Mouse (Mus musculus): ENCODE results near the gene Fahd1. TPM values are rescaled to one million over a fixed set of nuclear protein-coding genes. Genes with fewer than 3 reads are reported as not detected.

Gene Fahd1
- polyA plus RNA-seq, 1 experiment from 2014 or later: 16.6 TPM

DNA sequence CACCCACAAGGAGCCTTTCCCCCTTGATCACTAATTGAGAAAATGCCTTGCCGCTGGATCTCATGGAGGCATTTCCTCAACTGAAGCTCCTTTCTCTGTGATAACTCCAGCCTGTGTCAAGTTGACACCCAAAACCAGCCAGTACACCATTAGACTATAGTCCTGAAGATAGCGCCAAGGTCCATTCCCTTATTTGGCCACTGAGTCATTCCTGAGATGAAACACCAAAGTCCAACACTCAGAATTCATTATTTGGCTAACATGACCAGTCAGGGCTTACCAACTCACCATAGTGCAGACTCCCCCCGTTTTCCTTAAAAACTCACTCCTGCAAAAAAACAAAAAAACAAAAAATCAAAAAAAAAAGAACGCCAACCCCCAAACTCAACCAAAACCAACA, 50.7 kb downstream of the Fahd1 start:
- H3K4me1 ChIP-seq (ENCODE audit: control insufficient read depth, insufficient read depth, low read length): no peaks in the 10 kb centered on the region
- no peaks in the 10 kb centered on the region for H3K9me3 ChIP-seq (ENCODE audit: control insufficient read depth, low read length)
- no peak for DNase-seq (ENCODE audit: low spot score)
- no peak overlapping the region for H3K27ac ChIP-seq (replicated peaks; ENCODE audit: low read depth, low read length)
- H3K27me3 ChIP-seq (ENCODE audit: control insufficient read depth, insufficient read depth, low read length): no peaks in the 10 kb centered on the region; the same call in none of the 2 replicates
- 89% methylated on average over 4 of the region's 4 CpGs for WGBS
- H3K4me2 ChIP-seq (ENCODE audit: low read depth, severe bottlenecking): no peak overlapping the region
- H3K36me3 ChIP-seq (ENCODE audit: control insufficient read depth, insufficient read depth, low read length): no peaks in the 10 kb centered on the region
- ATAC-seq (ENCODE audit: insufficient number of reproducible peaks, low FRiP score, low TSS enrichment, low read depth): no peak
- no peak overlapping the region for H3K9ac ChIP-seq (ENCODE audit: low read length)
- no peak overlapping the region for H3K4me3 ChIP-seq (ENCODE audit: low read depth, low read length)

Other genes with a start within 250 kb of the Fahd1 start
- 62.7 and 66.8 TPM in 2 replicates for gene Tsc2, start 217.7 kb downstream of the Fahd1 start, polyA plus RNA-seq (2014; fragmentation: Nextera tagmentation; extraction: Ambion mirVana)
- gene Nthl1, start 217.7 kb downstream of the Fahd1 start, polyA plus RNA-seq (2014; fragmentation: Nextera tagmentation; extraction: Ambion mirVana): 19.5 and 23.2 TPM in 2 replicates
- gene Slc9a3r2, start 200.0 kb downstream of the Fahd1 start, polyA plus RNA-seq (2014; fragmentation: Nextera tagmentation; extraction: Ambion mirVana): 59.3 and 60.4 TPM in 2 replicates
- 0.31 and 0.54 TPM in 2 replicates for gene Npw, start 191.9 kb downstream of the Fahd1 start, polyA plus RNA-seq (2014; fragmentation: Nextera tagmentation; extraction: Ambion mirVana)
- 36.3 and 42.0 TPM in 2 replicates for gene Zfp598, start 180.7 kb downstream of the Fahd1 start, polyA plus RNA-seq (2014; fragmentation: Nextera tagmentation; extraction: Ambion mirVana)
- 6.6 and 6.9 TPM in 2 replicates for gene Syngr3, start 160.4 kb downstream of the Fahd1 start, polyA plus RNA-seq (2014; fragmentation: Nextera tagmentation; extraction: Ambion mirVana)
- 53.0 and 63.3 TPM in 2 replicates for gene Gfer, start 154.2 kb downstream of the Fahd1 start, polyA plus RNA-seq (2014; fragmentation: Nextera tagmentation; extraction: Ambion mirVana)
- gene Noxo1, start 154.1 kb downstream of the Fahd1 start, polyA plus RNA-seq (2014; fragmentation: Nextera tagmentation; extraction: Ambion mirVana): 1.5 and 1.7 TPM in 2 replicates
- gene Tbl3, start 142.7 kb downstream of the Fahd1 start, polyA plus RNA-seq (2014; fragmentation: Nextera tagmentation; extraction: Ambion mirVana): 120 and 121 TPM in 2 replicates
- 0.16 TPM in 1 of 2 replicates, not detected in the other for gene Rnf151, start 132.3 kb downstream of the Fahd1 start, polyA plus RNA-seq (2014; fragmentation: Nextera tagmentation; extraction: Ambion mirVana)
- gene Rps2, start 132.2 kb downstream of the Fahd1 start, polyA plus RNA-seq (2014; fragmentation: Nextera tagmentation; extraction: Ambion mirVana): 1,548 and 1,633 TPM in 2 replicates
- gene Ndufb10, start 125.9 kb downstream of the Fahd1 start, polyA plus RNA-seq (2014; fragmentation: Nextera tagmentation; extraction: Ambion mirVana): 211 and 216 TPM in 2 replicates
- gene Rpl3l, start 122.5 kb downstream of the Fahd1 start, polyA plus RNA-seq (2014; fragmentation: Nextera tagmentation; extraction: Ambion mirVana): not detected in 2 replicates
- gene Msrb1, start 113.7 kb downstream of the Fahd1 start, polyA plus RNA-seq (2014; fragmentation: Nextera tagmentation; extraction: Ambion mirVana): 24.9 and 27.0 TPM in 2 replicates
- 3.1 and 3.4 TPM in 2 replicates for gene Hs3st6, start 97.4 kb downstream of the Fahd1 start, polyA plus RNA-seq (2014; fragmentation: Nextera tagmentation; extraction: Ambion mirVana)
- not detected in 2 replicates for gene Meiob, start 46.1 kb downstream of the Fahd1 start, polyA plus RNA-seq (2014; fragmentation: Nextera tagmentation; extraction: Ambion mirVana)
- gene Hagh, start 10.2 kb downstream of the Fahd1 start, polyA plus RNA-seq (2014; fragmentation: Nextera tagmentation; extraction: Ambion mirVana): 27.2 and 28.8 TPM in 2 replicates
- 0.24 and 0.47 TPM in 2 replicates for gene Igfals, start 15.6 kb upstream of the Fahd1 start, polyA plus RNA-seq (2014; fragmentation: Nextera tagmentation; extraction: Ambion mirVana)
- gene Nubp2, start 36.0 kb upstream of the Fahd1 start, polyA plus RNA-seq (2014; fragmentation: Nextera tagmentation; extraction: Ambion mirVana): 65.1 and 66.0 TPM in 2 replicates
- gene Spsb3, start 36.3 kb upstream of the Fahd1 start, polyA plus RNA-seq (2014; fragmentation: Nextera tagmentation; extraction: Ambion mirVana): 36.8 and 42.1 TPM in 2 replicates
- gene Eme2, start 44.7 kb upstream of the Fahd1 start, polyA plus RNA-seq (2014; fragmentation: Nextera tagmentation; extraction: Ambion mirVana): 20.5 and 20.8 TPM in 2 replicates
- 82.3 and 84.8 TPM in 2 replicates for gene Mrps34, start 44.8 kb upstream of the Fahd1 start, polyA plus RNA-seq (2014; fragmentation: Nextera tagmentation; extraction: Ambion mirVana)
- gene Nme3, start 46.1 kb upstream of the Fahd1 start, polyA plus RNA-seq (2014; fragmentation: Nextera tagmentation; extraction: Ambion mirVana): 51.5 and 53.0 TPM in 2 replicates
- 31.0 and 32.0 TPM in 2 replicates for gene Mapk8ip3, start 86.6 kb upstream of the Fahd1 start, polyA plus RNA-seq (2014; fragmentation: Nextera tagmentation; extraction: Ambion mirVana)
- 201 and 259 TPM in 2 replicates for gene Jpt2, start 110.3 kb upstream of the Fahd1 start, polyA plus RNA-seq (2014; fragmentation: Nextera tagmentation; extraction: Ambion mirVana)
- 13.0 and 14.6 TPM in 2 replicates for gene Cramp1l, start 165.4 kb upstream of the Fahd1 start, polyA plus RNA-seq (2014; fragmentation: Nextera tagmentation; extraction: Ambion mirVana)
- gene Ift140, start 165.7 kb upstream of the Fahd1 start, polyA plus RNA-seq (2014; fragmentation: Nextera tagmentation; extraction: Ambion mirVana): 21.0 and 24.0 TPM in 2 replicates
- gene Tmem204, start 233.2 kb upstream of the Fahd1 start, polyA plus RNA-seq (2014; fragmentation: Nextera tagmentation; extraction: Ambion mirVana): 9.7 and 10.8 TPM in 2 replicates